Mouse (Mus musculus): ENCODE measurements around the gene Cdc6.

GRCm38 (mm10) chr11:98965416-98966077 is 57.9 kb downstream of the Cdc6 start:
- TF ChIP-seq POLR2A (IDR thresholded peaks at IDR 0.05; ENCODE audit: borderline replicate concordance, insufficient read depth, low read length) (no peak), CTCF (IDR thresholded peaks at IDR 0.05; ENCODE audit: borderline replicate concordance, insufficient read depth, low read depth, low read length) (no peak)

Measured in cerebellum, adult 2 months (tissue).